Mouse (Mus musculus): Measurements from ENCODE around the gene Noct. TPM values are rescaled to one million over a fixed set of nuclear protein-coding genes. Genes with fewer than 3 reads are reported as not detected.

Gene Noct
- polyA plus RNA-seq, 1 experiment from 2014 or later: 36.1 TPM

DNA sequence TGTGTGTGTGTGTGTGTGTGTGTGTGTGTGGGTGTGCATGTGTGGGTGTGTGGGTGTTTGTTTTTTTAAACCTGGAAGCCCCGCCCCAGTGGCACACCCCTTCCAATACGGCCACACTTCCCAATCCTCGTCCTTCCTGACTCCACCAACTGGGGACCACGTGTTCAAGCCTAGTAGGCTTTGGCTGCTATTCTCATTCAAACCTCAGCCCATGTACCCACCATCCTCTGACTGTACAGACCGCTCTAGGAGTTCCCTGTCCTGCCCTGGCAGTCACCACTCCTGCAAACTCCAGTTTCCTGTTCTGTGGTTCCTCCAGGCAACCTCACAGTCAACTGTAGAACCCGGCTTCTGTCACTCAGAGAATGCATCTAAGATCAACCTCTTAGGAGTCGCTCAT is 14.3 kb downstream of the Noct start:
- ChIA-PET CTCF (interaction anchor here (1.0 to 8.5 kb wide), 4 partner anchors 10 to 112 kb away, joined by 3 to 127 read pairs (median 6); no protein-coding TSS in a partner anchor), POLR2A (interaction anchor here (0.5 kb wide), 1 partner anchor 1636 kb away, joined by 4 read pairs; no protein-coding TSS in a partner anchor)
- no peaks in the 10 kb centered on the region for H3K27me3 ChIP-seq
- no peak for DNase-seq (ENCODE audit: low read depth, low spot score)
- TF ChIP-seq CTCF (IDR thresholded peaks at IDR 0.05): no peak
- no peak for ATAC-seq
- in situ Hi-C loops (cut with MboI; ENCODE audit: low pct_unique_long_range_greater_than_20kb): loop anchor here (10.0 kb wide), 1 partner anchor 116 kb away; no protein-coding TSS in a partner anchor

DNA sequence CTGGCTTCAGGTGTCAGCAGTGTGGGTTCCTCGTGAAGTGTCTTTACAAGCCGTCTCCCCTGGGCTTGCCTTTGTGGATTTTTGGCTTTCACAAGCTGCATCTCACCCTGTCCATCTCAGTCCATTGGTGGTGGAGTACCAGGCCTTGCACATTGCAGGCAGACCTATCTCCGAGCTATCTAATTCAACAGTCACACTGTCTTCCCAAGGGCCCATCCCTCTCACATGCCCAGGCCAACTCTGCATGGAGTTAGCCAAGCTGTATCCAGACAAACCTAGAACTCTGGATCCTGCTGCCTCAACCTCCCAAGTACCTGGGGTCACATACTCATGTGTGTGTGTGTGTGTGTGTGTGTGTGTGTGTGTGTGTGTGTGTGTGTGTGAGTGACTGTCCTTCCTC is 15.3 kb downstream of the Noct start:
- in situ Hi-C loops (cut with MboI; ENCODE audit: low pct_unique_long_range_greater_than_20kb): loop anchor here (10.0 kb wide), 1 partner anchor 115 kb away; no protein-coding TSS in a partner anchor
- POLR2A ChIA-PET: interaction anchor here (0.6 kb wide), 1 partner anchor 151 kb away, joined by 3 read pairs; no protein-coding TSS in a partner anchor
- DNase-seq (ENCODE audit: low read depth, low spot score): no peak
- TF ChIP-seq CTCF (IDR thresholded peaks at IDR 0.05): no peak
- H3K27me3 ChIP-seq: no peaks in the 10 kb centered on the region
- CTCF ChIA-PET: interaction anchor here (0.8 to 1.9 kb wide), 4 partner anchors 8 to 126 kb away, joined by 3 to 8 read pairs (median 4); no protein-coding TSS in a partner anchor
- no peak for ATAC-seq

DNA sequence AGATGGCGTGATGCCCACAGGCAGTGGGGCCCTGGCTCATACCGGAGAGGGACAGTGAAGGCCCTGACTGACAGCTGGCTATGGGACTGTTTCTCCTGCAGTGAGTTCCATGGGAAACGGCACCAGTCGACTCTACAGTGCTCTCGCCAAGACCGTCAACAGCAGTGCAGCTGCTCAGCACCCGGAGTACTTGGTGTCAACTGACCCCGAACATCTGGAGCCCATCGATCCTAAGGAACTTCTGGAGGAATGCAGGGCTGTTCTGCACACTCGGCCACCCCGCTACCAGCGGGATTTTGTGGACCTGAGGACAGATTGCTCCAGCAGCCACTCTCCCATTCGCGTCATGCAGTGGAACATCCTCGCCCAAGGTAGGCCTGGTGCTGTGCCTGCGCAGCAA is 23.5 kb downstream of the Noct start:
- ATAC-seq: no peak
- no peak for DNase-seq (ENCODE audit: low read depth, low spot score)
- POLR2A ChIA-PET: interaction anchor here (0.6 to 1.7 kb wide), 3 partner anchors 9 to 32 kb away, joined by 3 to 4 read pairs (median 3); no protein-coding TSS in a partner anchor
- TF ChIP-seq CTCF (IDR thresholded peaks at IDR 0.05): no peak
- no peaks in the 10 kb centered on the region for H3K27me3 ChIP-seq
- CTCF ChIA-PET: interaction anchor here (0.7 to 10.5 kb wide), 6 partner anchors 8 to 106 kb away, joined by 3 to 127 read pairs (median 4); no protein-coding TSS in a partner anchor
- in situ Hi-C loops (cut with MboI; ENCODE audit: low pct_unique_long_range_greater_than_20kb): no loop called here

DNA sequence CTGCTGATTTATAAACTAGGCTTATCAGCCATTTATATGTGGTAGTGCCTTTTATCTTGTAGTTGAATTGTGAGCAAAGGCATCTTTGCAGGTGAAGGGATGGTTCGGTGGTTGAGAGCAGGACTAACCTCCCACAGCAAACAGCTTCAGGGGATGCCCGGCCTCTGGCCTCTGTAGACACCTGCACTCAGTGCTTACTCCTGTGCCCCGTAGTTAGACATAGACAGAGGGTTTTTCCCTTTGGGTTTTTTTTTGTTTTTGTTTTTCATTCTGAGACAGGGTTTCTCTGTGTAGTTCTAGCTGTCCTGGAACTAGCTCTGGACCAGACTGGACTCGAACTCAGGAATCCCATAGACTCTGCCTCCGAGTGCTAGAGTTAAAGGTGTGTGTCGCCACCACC is 24.4 kb downstream of the Noct start:
- H3K27me3 ChIP-seq: no peaks in the 10 kb centered on the region
- CTCF ChIA-PET: interaction anchor here (0.8 to 10.5 kb wide), 5 partner anchors 10 to 40 kb away, joined by 3 to 127 read pairs (median 5); no protein-coding TSS in a partner anchor
- in situ Hi-C loops (cut with MboI; ENCODE audit: low pct_unique_long_range_greater_than_20kb): no loop called here
- no peak for ATAC-seq
- no peak for TF ChIP-seq CTCF (IDR thresholded peaks at IDR 0.05)
- DNase-seq (ENCODE audit: low read depth, low spot score): no peak
- POLR2A ChIA-PET: interaction anchor here (1.0 to 1.7 kb wide), 5 partner anchors 8 to 24 kb away, joined by 3 to 7 read pairs (median 4); partner anchors contain the start of gene Noct

DNA sequence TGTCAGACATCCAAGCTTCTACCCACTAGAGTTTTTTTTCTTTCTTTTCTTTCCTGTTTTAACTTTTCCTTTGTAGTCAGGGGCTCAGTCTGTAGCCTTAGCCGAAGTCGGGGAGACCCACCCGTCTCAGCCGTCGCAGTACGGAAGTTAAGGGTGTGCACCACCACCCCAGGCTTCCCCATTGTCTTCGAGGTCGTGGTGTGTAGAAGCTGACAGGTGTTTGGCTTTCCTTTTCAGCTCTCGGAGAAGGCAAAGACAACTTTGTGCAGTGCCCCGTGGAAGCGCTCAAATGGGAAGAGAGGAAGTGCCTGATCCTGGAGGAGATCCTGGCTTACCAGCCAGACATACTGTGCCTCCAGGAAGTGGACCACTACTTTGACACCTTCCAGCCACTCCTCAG is 25.2 kb downstream of the Noct start:
- POLR2A ChIA-PET: interaction anchor here (1.4 to 1.7 kb wide), 3 partner anchors 12 to 25 kb away, joined by 4 to 7 read pairs (median 4); partner anchors contain the start of gene Noct
- ATAC-seq (no peak), DNase-seq (ENCODE audit: low read depth, low spot score) (no peak)
- TF ChIP-seq CTCF (IDR thresholded peaks at IDR 0.05): no peak
- CTCF ChIA-PET: interaction anchor here (0.9 to 10.5 kb wide), 6 partner anchors 9 to 116 kb away, joined by 3 to 127 read pairs (median 6); no protein-coding TSS in a partner anchor
- in situ Hi-C loops (cut with MboI; ENCODE audit: low pct_unique_long_range_greater_than_20kb): no loop called here
- no peaks in the 10 kb centered on the region for H3K27me3 ChIP-seq

DNA sequence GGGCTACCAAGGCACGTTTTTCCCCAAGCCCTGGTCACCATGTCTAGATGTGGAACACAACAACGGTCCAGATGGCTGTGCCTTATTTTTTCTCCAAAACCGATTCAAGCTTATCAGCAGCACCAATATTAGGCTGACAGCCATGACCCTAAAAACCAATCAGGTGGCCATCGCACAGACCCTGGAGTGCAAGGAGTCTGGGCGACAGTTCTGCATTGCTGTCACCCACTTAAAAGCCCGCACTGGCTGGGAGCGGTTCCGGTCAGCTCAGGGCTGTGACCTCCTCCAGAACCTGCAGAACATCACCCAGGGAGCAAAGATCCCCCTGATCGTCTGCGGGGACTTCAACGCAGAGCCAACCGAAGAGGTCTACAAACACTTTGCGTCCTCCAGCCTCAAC is 25.6 kb downstream of the Noct start:
- no peaks in the 10 kb centered on the region for H3K27me3 ChIP-seq
- ChIA-PET CTCF (interaction anchor here (0.9 to 10.5 kb wide), 6 partner anchors 12 to 115 kb away, joined by 3 to 127 read pairs (median 6); no protein-coding TSS in a partner anchor), POLR2A (interaction anchor here (1.4 to 1.7 kb wide), 3 partner anchors 11 to 26 kb away, joined by 4 to 7 read pairs (median 4); partner anchors contain the start of gene Noct)
- no peak for DNase-seq (ENCODE audit: low read depth, low spot score)
- TF ChIP-seq CTCF (IDR thresholded peaks at IDR 0.05): no peak
- in situ Hi-C loops (cut with MboI; ENCODE audit: low pct_unique_long_range_greater_than_20kb): no loop called here
- ATAC-seq: no peak

DNA sequence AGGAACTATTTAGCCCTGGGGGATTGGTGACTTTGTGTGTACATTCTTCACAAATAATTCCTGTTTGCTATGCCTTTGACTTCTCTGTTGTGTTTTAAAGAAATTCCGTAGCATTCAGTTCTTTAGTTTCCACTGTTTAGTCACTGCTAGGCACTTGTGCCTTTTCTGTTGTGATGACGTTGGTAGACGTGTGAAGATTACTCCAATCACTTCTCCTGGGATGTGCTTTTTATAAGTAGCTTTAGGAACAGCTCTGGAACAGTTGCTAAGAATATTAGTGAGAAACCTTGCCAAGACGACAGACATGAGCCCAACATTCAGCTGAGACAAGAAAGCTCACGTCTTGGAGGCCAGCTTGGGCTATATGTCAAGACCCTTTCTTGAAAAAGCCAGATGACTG is 26.8 kb downstream of the Noct start:
- TF ChIP-seq CTCF (IDR thresholded peaks at IDR 0.05): no peak
- in situ Hi-C loops (cut with MboI; ENCODE audit: low pct_unique_long_range_greater_than_20kb): no loop called here
- ATAC-seq (no peak), DNase-seq (ENCODE audit: low read depth, low spot score) (no peak)
- no peaks in the 10 kb centered on the region for H3K27me3 ChIP-seq
- ChIA-PET CTCF (interaction anchor here (1.1 to 10.5 kb wide), 5 partner anchors 11 to 30 kb away, joined by 3 to 127 read pairs (median 4); no protein-coding TSS in a partner anchor), POLR2A (interaction anchor here (0.8 kb wide), 1 partner anchor 10 kb away, joined by 3 read pairs; no protein-coding TSS in a partner anchor)

DNA sequence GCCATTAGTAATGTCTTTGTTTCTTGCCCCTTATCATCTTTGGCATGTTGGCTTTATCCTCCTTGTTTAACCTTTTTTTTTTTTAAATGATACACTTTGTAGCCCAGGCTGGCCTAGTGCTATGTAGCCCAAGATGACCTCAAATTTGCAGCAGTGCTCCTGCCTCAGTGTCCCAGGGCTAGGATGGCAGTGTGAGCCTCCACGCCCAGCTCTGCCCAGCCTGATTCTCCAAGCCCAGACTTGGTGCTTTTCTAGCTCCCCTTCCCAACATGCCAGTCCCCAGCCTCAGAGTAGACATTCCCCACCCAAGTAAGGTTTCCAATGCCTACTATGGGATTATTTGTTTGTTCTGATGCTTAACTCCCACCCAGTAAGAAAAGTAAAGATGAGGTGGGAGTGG is 28.0 kb downstream of the Noct start:
- ChIA-PET POLR2A (no interaction called here), CTCF (interaction anchor here (1.1 to 10.5 kb wide), 4 partner anchors 9 to 31 kb away, joined by 3 to 127 read pairs (median 4); no protein-coding TSS in a partner anchor)
- no peaks in the 10 kb centered on the region for H3K27me3 ChIP-seq
- DNase-seq (ENCODE audit: low read depth, low spot score): no peak
- TF ChIP-seq CTCF (IDR thresholded peaks at IDR 0.05): no peak
- in situ Hi-C loops (cut with MboI; ENCODE audit: low pct_unique_long_range_greater_than_20kb): no loop called here
- no peak for ATAC-seq

DNA sequence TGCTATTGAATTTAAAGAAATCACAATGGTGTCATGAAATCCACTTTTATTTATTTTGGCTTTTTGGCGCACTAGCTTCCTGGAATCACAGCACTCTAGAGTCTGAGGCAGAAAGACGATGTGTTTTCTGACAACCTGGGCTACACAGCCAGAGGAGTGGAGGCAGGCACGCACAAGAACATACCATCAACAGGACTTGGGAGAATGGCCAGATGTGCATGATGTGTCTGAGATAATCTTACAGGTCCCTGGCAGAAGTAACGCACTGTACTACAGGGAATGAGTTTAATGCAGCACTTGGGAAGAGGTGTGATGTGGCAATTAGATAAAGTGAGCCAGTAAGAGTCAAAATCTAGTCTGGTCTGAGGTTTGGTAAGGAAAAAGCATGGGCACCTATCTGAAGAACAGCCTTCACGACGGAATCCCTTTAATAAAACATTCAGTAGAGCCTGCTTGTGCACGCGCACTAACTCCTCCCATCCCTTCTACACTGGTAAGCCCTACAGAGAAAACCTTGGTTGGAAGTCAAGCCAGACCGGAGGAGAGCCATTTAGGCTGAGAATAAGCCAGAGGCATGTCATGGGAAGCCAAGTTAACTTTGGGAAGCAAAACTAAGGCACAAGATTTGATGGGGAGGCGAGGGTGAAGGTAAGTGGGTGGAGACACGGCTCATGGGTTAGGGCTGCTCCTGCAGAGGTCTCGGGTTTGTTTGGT is 28.6 kb downstream of the Noct start:
- no peak for TF ChIP-seq CTCF (IDR thresholded peaks at IDR 0.05)
- POLR2A ChIA-PET: no interaction called here

DNA sequence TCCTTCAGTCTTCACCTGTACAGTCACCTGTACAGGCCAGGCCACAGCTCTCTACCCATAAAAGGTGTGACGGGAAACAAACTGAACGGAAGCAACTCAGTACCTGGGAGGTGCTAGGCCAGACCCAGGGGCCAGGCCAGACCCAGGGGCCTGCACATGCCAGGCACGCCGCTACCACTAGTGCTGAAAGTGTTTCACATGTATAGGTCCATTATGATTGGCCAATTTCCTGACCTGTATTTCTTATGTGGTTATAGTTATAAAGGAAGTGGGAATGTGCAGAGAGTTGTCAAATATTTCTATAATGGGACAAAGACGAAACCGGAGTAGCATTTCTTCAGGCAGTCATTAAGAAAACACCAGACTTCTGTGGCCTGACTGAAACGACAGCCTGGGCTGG is 30.5 kb downstream of the Noct start:
- POLR2A ChIA-PET: no interaction called here
- DNase-seq (ENCODE audit: low read depth, low spot score): no peak
- no peak for ATAC-seq
- H3K27me3 ChIP-seq: no peaks in the 10 kb centered on the region
- no peak for TF ChIP-seq CTCF (IDR thresholded peaks at IDR 0.05)
- in situ Hi-C loops (cut with MboI; ENCODE audit: low pct_unique_long_range_greater_than_20kb): no loop called here
- CTCF ChIA-PET: interaction anchor here (0.7 to 10.5 kb wide), 3 partner anchors 13 to 111 kb away, joined by 3 to 127 read pairs (median 5); no protein-coding TSS in a partner anchor

More for the DNA sequence above, 28.6 kb downstream of the Noct start:
- DNase-seq (ENCODE audit: low read depth, low spot score) (no peak), ATAC-seq (no peak)
- no peaks in the 10 kb centered on the region for H3K27me3 ChIP-seq
- CTCF ChIA-PET: interaction anchor here (1.9 to 10.5 kb wide), 2 partner anchors 8 to 18 kb away, joined by 4 to 127 read pairs; no protein-coding TSS in a partner anchor
- in situ Hi-C loops (cut with MboI; ENCODE audit: low pct_unique_long_range_greater_than_20kb): no loop called here
